Comparison of ENCODE assay signal across 14 mouse cellular contexts in the genomic region with DNA sequence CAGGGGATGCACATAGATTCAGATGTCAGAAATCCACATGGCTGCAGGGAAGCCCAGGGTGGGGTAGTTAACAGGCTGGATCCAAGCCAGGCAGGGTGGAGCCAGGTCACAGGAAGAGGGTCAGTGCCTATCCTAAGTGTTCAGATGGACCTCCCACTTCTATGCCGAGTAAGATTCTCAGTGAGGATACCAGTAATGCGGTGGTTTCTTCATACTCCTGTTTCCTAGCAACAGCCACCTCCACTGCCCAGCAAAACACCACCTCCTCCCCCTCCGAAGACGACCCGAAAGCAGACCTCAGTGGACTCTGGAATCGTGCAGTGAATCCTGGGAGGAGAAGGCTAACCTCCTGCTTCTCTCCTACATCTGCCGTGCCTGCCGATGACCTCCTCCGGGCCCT.
DNase-seq lines count a peak whose midpoint lies in the region; ATAC-seq and TF ChIP-seq lines count a peak whose summit lies in the region.
"Had no signal": no experiment of that assay in that cellular context is flagged by ENCODE, and none has a peak within 500 bp of the region (broad histone marks: within the 10 kb centered on the region; RNA-seq: fewer than 3 reads in every experiment).

No protein-coding gene starts in this region.

- whole genome bisulfite sequencing in kidney, adult 2 months, result 49% methylated on average over 9 of the region's 9 CpGs
- 61% methylated on average over 9 of the region's 9 CpGs for WGBS in kidney, embryonic 14.5 days

- no peak overlapping the region for H3K9ac ChIP-seq in kidney, embryonic 14.5 days (ENCODE audit: low read depth, low read length)
- H3K9ac ChIP-seq: liver, embryonic 13.5 days; neural tube, embryonic 12.5 days had no signal

- no peak overlapping the region for H3K27ac ChIP-seq in kidney, adult 2 months (ENCODE audit: insufficient read depth, low read depth, low read length)
- no peak overlapping the region for H3K27ac ChIP-seq in kidney, embryonic 14.5 days (ENCODE audit: low read depth, low read length)
- H3K27ac ChIP-seq: kidney, postnatal 0 days; liver, embryonic 13.5 days; neural tube, embryonic 12.5 days had no signal

- ATAC-seq in kidney, embryonic 14.5 days (ENCODE audit: low FRiP score, low TSS enrichment), result no peak

- no peak for TF ChIP-seq CTCF in kidney, adult 2 months (conservative IDR thresholded peaks at IDR 0.05; ENCODE audit: insufficient read depth, insufficient read length, low read depth, low read length)

- no peaks in the 10 kb centered on the region for H3K4me1 ChIP-seq in kidney, adult 2 months (ENCODE audit: control insufficient read depth, insufficient read depth, low read length)
- H3K4me1 ChIP-seq in kidney, embryonic 14.5 days (ENCODE audit: control insufficient read depth, insufficient read depth, low read length), result peaks cover 6% of the 10 kb centered on the region; the same call in 1 of the 2 replicates
- H3K4me1 ChIP-seq: liver, embryonic 13.5 days; neural tube, embryonic 12.5 days had no signal

- H3K4me2 ChIP-seq in kidney, embryonic 14.5 days (replicated peaks; ENCODE audit: low read depth, low read length), result no peak overlapping the region
- H3K4me2 ChIP-seq: liver, embryonic 13.5 days; neural tube, embryonic 12.5 days had no signal

- no peaks in the 10 kb centered on the region for H3K9me3 ChIP-seq in kidney, embryonic 14.5 days (ENCODE audit: control insufficient read depth, low read length)
- H3K9me3 ChIP-seq: liver, embryonic 13.5 days; neural tube, embryonic 12.5 days had no signal

- no peak for TF ChIP-seq POLR2A in kidney, adult 2 months (IDR thresholded peaks at IDR 0.05; ENCODE audit: low read depth, low read length)

- peaks cover 2% of the 10 kb centered on the region; the same call in 1 of the 2 replicates for H3K36me3 ChIP-seq in kidney, adult 2 months (ENCODE audit: control insufficient read depth, insufficient read depth, low read length)
- peaks cover 26% of the 10 kb centered on the region for H3K36me3 ChIP-seq in kidney, embryonic 14.5 days (ENCODE audit: control insufficient read depth, insufficient read depth, low read length)
- H3K36me3 ChIP-seq: neural tube, embryonic 12.5 days had no signal

- no peak overlapping the region for H3K4me3 ChIP-seq in kidney, adult 2 months (ENCODE audit: insufficient read depth, low read depth, low read length)
- H3K4me3 ChIP-seq in kidney, embryonic 14.5 days (ENCODE audit: low read length), result no peak overlapping the region
- H3K4me3 ChIP-seq: liver, embryonic 13.5 days; neural tube, embryonic 12.5 days had no signal

- no peaks in the 10 kb centered on the region for H3K27me3 ChIP-seq in kidney, adult 2 months (replicated peaks; ENCODE audit: control insufficient read depth, insufficient read depth, low read length)
- H3K27me3 ChIP-seq in kidney, embryonic 14.5 days (ENCODE audit: control insufficient read depth, insufficient read depth, low read length), result no peaks in the 10 kb centered on the region
- H3K27me3 ChIP-seq: CH12.LX; liver, embryonic 13.5 days; neural tube, embryonic 12.5 days had no signal

- peak; percentile 9 to 16 for DNase-seq in cerebellum, postnatal 14 days
- no peak for DNase-seq in cerebellum, adult 9-10 months
- DNase-seq in kidney, adult 2 months, result peak; percentile 24
- DNase-seq in right cerebral cortex, adult 2 months (ENCODE audit: low spot score in 2 of 2), result peak; percentile 10 to 40
- no peak for DNase-seq in right cerebral cortex, postnatal 14 days
- DNase-seq in retina, postnatal 1 day, result peak; percentile 37
- no peak for DNase-seq in urinary bladder, postnatal 36 days (ENCODE audit: low spot score in 2 of 2)
- DNase-seq: gastrocnemius, postnatal 36 days; liver, embryonic 13.5 days; lung, postnatal 4 days had no signal

Comparison
In these comparisons a context has a peak if more than half of its experiments do, and no peak if none do; other contexts are left out.
1. DNase-seq: peak in cerebellum, postnatal 14 days (2 of 2), kidney, adult 2 months (single experiment), right cerebral cortex, adult 2 months (2 of 2) and retina, postnatal 1 day (single experiment); none in cerebellum, adult 9-10 months (single experiment), right cerebral cortex, postnatal 14 days (single experiment) and urinary bladder, postnatal 36 days (0 of 2).